Mouse (Mus musculus) spleen, adult 2 months (tissue): Measurements from ENCODE around the gene Olfr374. TPM values are rescaled to one million over a fixed set of nuclear protein-coding genes. Genes with fewer than 3 reads are reported as not detected.
A peak's percentile ranks its signal among the peaks of the same experiment; 100 is the strongest.

Source experiments
- DNase-seq, 2 experiments: peaks; one replicate each; pipeline versions ENCODE4 v3.0.0 to v3.0.0-alpha.2; 2012 to 2021; ENCODE audit warnings: low spot score in 2 of 2, low read depth in 1 of 2
- H3K27ac ChIP-seq: fragments of 200-500 bp; 2 replicates; pipeline ENCODE4 v1.5.1; 2012; ENCODE audit warnings: low read length, inconsistent platforms; ENCODE audit not compliant: insufficient read depth
- H3K27me3 ChIP-seq: fragments of 200-500 bp; 2 replicates; pipeline ENCODE4 v1.6.1; 2012; ENCODE audit warnings: mild to moderate bottlenecking, moderate library complexity, low read length, inconsistent platforms; ENCODE audit not compliant: control insufficient read depth, insufficient read depth
- H3K36me3 ChIP-seq: fragments of 200-500 bp; 2 replicates; pipeline ENCODE4 v1.6.1; 2012; ENCODE audit warnings: mild to moderate bottlenecking, low read length, inconsistent platforms; ENCODE audit not compliant: control insufficient read depth, insufficient read depth
- H3K4me1 ChIP-seq: fragments of 200-500 bp; 2 replicates; pipeline ENCODE4 v1.6.1; 2011; ENCODE audit warnings: inconsistent platforms; ENCODE audit not compliant: control insufficient read depth, insufficient read depth, insufficient read length
- H3K4me3 ChIP-seq: fragments of 200-500 bp; 2 replicates; pipeline ENCODE4 v1.5.1; 2011; ENCODE audit warnings: mild to moderate bottlenecking, inconsistent platforms; ENCODE audit not compliant: insufficient read depth, insufficient read length; ENCODE audit errors: extremely low read depth
- CTCF ChIP-seq: fragments of 200-500 bp; IDR thresholded peaks from 2 replicates; pipeline ENCODE4 v1.5.1; 2011; ENCODE audit warnings: mild to moderate bottlenecking, inconsistent platforms; ENCODE audit not compliant: insufficient read depth, insufficient read length, insufficient replicate concordance; ENCODE audit errors: extremely low read depth
- POLR2A ChIP-seq: fragments of 200-500 bp; IDR thresholded peaks from 2 replicates; pipeline ENCODE4 v1.6.1; 2011; ENCODE audit warnings: low read depth, low read length, inconsistent platforms
- WGBS: fragments of 180-500 bp; shearing (Covaris S2); methylation state at CpG from one replicate; pipeline ENCODE4 v1.1.7; 2018; 5-methylcytosine and 5-hydroxymethylcytosine counted together
- polyA plus RNA-seq: library from polyadenylated mRNA; depleted of rRNA; stranded (reverse); fragments of >200 nt; gene quantifications from 2 replicates; pipeline ENCODE4 v1.2.3, GENCODE M21; 2012; rRNA removed

Olfr374 gene
- polyA plus RNA-seq, 1 experiment, result 0.04 TPM

DNA sequence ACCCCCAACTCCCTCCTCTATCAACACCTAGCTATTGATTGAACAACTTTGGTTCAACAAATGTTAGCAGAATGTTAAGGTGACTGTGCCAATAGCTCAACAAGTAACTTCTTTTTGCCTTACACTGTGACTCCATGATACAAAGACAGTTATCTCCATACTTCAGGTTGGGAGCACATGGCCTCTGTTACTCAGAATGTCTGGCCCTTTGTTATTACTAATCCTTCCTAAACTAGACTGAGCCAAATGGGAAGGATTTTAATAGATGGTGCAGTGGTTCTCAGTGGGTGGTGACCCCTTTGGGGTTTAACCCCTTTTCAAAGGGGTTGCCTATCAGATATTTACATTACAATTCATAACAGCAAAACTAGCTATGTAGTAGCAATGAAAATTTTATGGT, 46.5 kb downstream of the Olfr374 start:
- H3K4me3 ChIP-seq, result no peak overlapping the region
- no peak overlapping the region for H3K27ac ChIP-seq
- H3K4me1 ChIP-seq, result no peaks in the 10 kb centered on the region; the same call in 1 of the 2 replicates
- no peak for DNase-seq
- no peak for TF ChIP-seq CTCF
- TF ChIP-seq POLR2A, result no peak
- peaks cover 31% of the 10 kb centered on the region for H3K36me3 ChIP-seq
- H3K27me3 ChIP-seq, result no peaks in the 10 kb centered on the region

- WGBS, result 91% methylated on average over 2 of the region's 2 CpGs
- Histone ChIP-seq H3K4me3 (no peak overlapping the region), H3K27me3 (no peaks in the 10 kb centered on the region), H3K4me1 (peaks cover 12% of the 10 kb centered on the region; the same call in 1 of the 2 replicates), H3K36me3 (peaks cover 8% of the 10 kb centered on the region), H3K27ac (no peak overlapping the region)
- DNase-seq, result no peak
- no peak for TF ChIP-seq CTCF
- no peak for TF ChIP-seq POLR2A
Measured at GRCm38 (mm10) chr8:72158096-72158495, 51.3 kb downstream of the Olfr374 start.

DNA sequence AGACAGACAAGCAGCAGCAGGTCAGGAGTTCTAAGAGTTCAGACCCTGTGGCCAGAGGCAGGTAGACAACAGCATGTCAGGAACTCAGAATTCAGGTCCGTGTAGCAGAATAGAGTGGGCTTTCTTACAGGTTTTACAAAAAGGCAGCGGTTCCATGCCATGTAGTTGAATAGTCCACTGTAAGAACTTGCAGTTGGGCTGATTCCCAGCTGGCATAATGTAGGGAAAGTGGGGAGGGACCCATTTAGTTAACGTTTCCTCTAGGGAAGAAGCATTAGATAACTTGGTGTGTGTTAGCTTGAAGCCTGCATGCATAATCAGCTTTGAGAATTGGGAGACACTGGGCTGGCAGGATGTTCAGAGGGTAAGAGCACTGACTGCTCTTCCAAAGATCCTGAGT, 51.9 kb downstream of the Olfr374 start:
- TF ChIP-seq POLR2A (no peak), CTCF (no peak)
- H3K27ac ChIP-seq, result no peak overlapping the region
- H3K4me3 ChIP-seq, result no peak overlapping the region
- H3K27me3 ChIP-seq, result no peaks in the 10 kb centered on the region
- 86% methylated on average over 3 of the region's 3 CpGs for WGBS
- H3K36me3 ChIP-seq, result peaks cover 4% of the 10 kb centered on the region; the same call in 1 of the 2 replicates
- peaks cover 17% of the 10 kb centered on the region; the same call in 1 of the 2 replicates for H3K4me1 ChIP-seq
- DNase-seq, result no peak

DNA sequence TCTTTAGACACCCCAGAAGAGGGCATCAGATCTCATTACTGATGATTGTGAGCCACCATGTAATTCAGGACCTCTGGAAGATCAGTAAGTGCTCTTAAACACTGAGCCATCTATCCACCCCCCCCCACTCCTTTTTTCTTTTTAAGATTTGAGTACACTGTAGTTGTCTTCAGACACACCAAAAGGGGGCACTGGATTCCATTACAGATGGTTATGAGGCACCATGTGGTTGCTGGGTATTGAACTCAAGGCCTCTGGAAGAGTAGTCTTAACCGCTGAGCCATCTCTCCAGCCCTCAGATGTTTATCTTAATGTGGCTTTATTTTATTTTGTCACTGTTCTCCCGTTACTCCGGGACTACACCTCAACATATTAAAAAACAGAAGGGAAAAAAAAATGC, 53.2 kb downstream of the Olfr374 start:
- no peak for DNase-seq
- Histone ChIP-seq H3K27ac (peak overlapping the region; percentile 96), H3K4me3 (peak overlapping the region; percentile 73), H3K27me3 (no peaks in the 10 kb centered on the region), H3K4me1 (peaks cover 17% of the 10 kb centered on the region; the same call in 1 of the 2 replicates), H3K36me3 (peaks cover 5% of the 10 kb centered on the region; the same call in 1 of the 2 replicates)
- TF ChIP-seq POLR2A (no peak), CTCF (no peak)
- 8% methylated on average over 3 of the region's 3 CpGs for WGBS

DNA sequence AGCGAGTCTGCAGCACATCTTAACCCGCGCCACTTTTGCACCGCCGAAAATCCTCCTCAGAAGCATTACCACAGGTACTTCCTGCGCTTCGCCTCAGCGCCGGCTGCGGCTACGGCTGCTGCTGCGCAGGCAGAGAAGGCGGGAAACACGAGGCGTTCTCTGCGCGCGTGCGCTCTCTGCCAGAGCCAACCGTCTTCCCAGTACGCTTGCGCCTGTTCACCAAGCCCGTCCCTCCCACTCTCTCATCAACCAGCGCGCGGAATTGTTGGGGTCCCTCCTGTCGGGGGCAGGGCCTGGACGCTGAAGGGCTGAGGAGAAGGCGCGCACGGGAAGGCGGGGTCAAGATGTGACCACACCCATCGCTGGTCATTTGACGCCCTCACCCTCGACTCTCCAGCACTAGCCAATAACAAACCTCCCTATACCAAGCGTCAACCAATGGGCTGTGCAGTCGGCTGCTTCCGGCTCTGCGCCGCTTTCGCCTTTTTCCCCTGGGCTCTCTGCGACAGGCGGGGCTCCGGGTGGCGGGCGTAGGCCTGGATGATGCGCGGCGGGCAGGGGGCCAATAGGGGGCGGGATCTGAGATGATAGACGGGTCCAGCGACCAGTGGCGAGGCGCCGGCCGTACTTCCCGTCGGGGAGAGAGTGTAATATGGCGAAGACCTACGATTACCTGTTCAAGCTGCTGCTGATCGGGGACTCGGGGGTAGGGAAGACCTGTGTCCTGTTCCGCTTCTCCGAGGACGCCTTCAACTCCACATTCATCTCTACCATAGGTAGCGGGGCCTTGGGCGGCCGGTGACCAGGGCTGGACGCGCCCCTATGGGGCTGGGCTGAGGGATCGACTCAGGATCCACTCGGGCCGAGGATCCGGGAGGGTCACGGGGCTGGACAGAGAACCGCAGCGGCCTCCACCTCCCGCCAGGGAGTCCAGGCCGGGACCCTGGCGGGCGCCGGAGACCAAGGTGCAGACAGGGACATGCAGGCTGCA, 54.2 kb downstream of the Olfr374 start, which contains the start of gene Rab8a:
Rab8a (plus strand) TSS at position 494 of the 991 bp plus-strand sequence.
- Histone ChIP-seq H3K4me1 (peaks cover 17% of the 10 kb centered on the region; the same call in 1 of the 2 replicates), H3K36me3 (peaks cover 5% of the 10 kb centered on the region; the same call in 1 of the 2 replicates), H3K27ac (peak within 1 kb of the TSS; percentile 96), H3K4me3 (peak within 1 kb of the TSS; percentile 81), H3K27me3 (no peaks in the 10 kb centered on the region)
- under 1% methylated on average over 80 of the region's 82 CpGs for WGBS
- TF ChIP-seq CTCF, result no peak
- peak; percentile 83 for TF ChIP-seq POLR2A
- DNase-seq, result peak; percentile 99 to 100

GRCm38 (mm10) chr8:72162821-72163220, 56.0 kb downstream of the Olfr374 start:
- Histone ChIP-seq H3K4me1 (peaks cover 28% of the 10 kb centered on the region; the same call in 1 of the 2 replicates), H3K27me3 (no peaks in the 10 kb centered on the region), H3K36me3 (peaks cover 5% of the 10 kb centered on the region; the same call in 1 of the 2 replicates), H3K4me3 (no peak overlapping the region), H3K27ac (peak overlapping the region; percentile 94; the same call in 1 of the 2 replicates)
- no peak for TF ChIP-seq POLR2A
- TF ChIP-seq CTCF, result no peak
- DNase-seq, result no peak

Other genes with a start within 250 kb of the Olfr374 start
- 0.31 and 0.36 TPM in 2 replicates for gene Zfp709, start 225.0 kb upstream of the Olfr374 start, polyA plus RNA-seq
- gene Zfp882, start 198.4 kb upstream of the Olfr374 start, polyA plus RNA-seq, result 0.60 and 0.83 TPM in 2 replicates
- 0.99 and 1.3 TPM in 2 replicates for gene Zfp617, start 198.4 kb upstream of the Olfr374 start, polyA plus RNA-seq
- 2.9 and 3.8 TPM in 2 replicates for gene Zfp961, start 156.0 kb upstream of the Olfr374 start, polyA plus RNA-seq
- gene Cyp4f18, start 97.4 kb upstream of the Olfr374 start, polyA plus RNA-seq, result 80.8 and 95.2 TPM in 2 replicates
- 0.16 TPM in 1 of 2 replicates, not detected in the other for gene Olfr372, start 65.8 kb upstream of the Olfr374 start, polyA plus RNA-seq
- not detected in 2 replicates for gene Olfr373, start 23.9 kb upstream of the Olfr374 start, polyA plus RNA-seq
- 62.3 and 73.9 TPM in 2 replicates for gene Tpm4, start 27.9 kb downstream of the Olfr374 start, polyA plus RNA-seq
- 49.0 and 50.0 TPM in 2 replicates for gene Rab8a, start 54.2 kb downstream of the Olfr374 start, polyA plus RNA-seq
- 16.6 and 21.4 TPM in 2 replicates for gene Hsh2d, start 82.6 kb downstream of the Olfr374 start, polyA plus RNA-seq
- gene Cib3, start 105.8 kb downstream of the Olfr374 start, polyA plus RNA-seq, result 0.16 and 0.61 TPM in 2 replicates
- gene Gm11034, start 106.6 kb downstream of the Olfr374 start, polyA plus RNA-seq, result not detected in 2 replicates
- gene Fam32a, start 112.7 kb downstream of the Olfr374 start, polyA plus RNA-seq, result 29.8 and 31.3 TPM in 2 replicates
- 97.4 and 105 TPM in 2 replicates for gene Ap1m1, start 133.0 kb downstream of the Olfr374 start, polyA plus RNA-seq
- 1.4 and 1.7 TPM in 2 replicates for gene Gm10282, start 198.2 kb downstream of the Olfr374 start, polyA plus RNA-seq
- 219 and 378 TPM in 2 replicates for gene Klf2, start 212.0 kb downstream of the Olfr374 start, polyA plus RNA-seq